8 mouse cellular contexts compared by ENCODE assay signal in the genomic region with DNA sequence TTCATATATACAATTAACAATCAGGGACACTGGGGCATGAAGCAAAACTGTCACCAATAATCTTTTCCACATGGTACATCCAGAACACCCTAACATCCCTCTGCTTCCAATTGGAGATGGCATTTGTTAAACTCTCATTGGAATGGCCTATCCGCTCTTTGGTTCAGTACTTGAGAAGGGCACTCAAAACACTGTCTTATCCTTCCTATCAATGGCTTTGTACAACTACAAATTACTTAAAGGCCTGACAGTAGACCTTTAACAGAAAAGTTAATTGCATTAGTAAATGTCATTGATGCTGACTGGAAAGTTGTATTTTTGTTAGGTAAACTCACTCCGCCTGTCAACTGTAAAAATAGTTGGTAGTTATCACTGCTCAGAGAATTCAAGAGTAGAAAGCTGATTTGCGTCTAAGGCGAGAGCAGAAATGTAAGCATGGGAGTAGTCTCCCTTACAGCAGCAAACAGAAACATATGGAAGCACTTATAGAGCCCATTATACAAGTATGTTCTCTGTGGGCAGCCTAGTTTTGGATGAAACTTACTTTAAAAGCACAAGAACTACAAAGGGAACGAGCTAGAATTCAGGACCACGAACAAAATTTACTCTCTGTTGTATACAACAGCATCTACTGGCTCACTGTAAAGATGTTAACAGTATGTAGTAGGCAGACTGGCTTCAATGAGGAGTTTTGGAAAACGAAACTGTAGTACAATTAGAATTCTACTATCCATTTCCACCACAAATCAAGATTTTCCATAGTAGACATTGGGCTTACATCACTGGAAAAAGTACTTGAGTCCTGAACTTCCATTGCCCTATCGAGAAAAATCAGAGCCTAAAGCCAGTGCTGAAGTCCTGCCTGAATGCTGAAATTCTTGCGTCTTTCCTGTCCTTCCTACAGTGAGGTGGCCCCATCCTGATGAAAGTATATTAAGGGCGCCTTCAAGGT.
A peak's percentile ranks its signal among the peaks of the same experiment; 100 is the strongest.
DNase-seq lines count a peak whose midpoint lies in the region; ATAC-seq and TF ChIP-seq lines count a peak whose summit lies in the region.

No protein-coding gene starts in this region.

- H3K36me3 ChIP-seq in heart, embryonic 12.5 days, result peaks cover 28% of the 10 kb centered on the region
- H3K36me3 ChIP-seq in G1E (replicated peaks) (peaks cover 31% of the 10 kb centered on the region), macrophage (ENCODE audit: inconsistent target) (peaks cover 6% of the 10 kb centered on the region; the same call in 1 of the 2 replicates)
- peaks cover 13% of the 10 kb centered on the region for H3K36me3 ChIP-seq in heart, embryonic 15.5 days

- peaks cover 3% of the 10 kb centered on the region; the same call in 1 of the 2 replicates for H3K9me3 ChIP-seq in heart, embryonic 12.5 days (replicated peaks)
- no peaks in the 10 kb centered on the region for H3K9me3 ChIP-seq in G1E (replicated peaks)
- no peaks in the 10 kb centered on the region for H3K9me3 ChIP-seq in heart, embryonic 15.5 days (replicated peaks)

- H3K79me2 ChIP-seq in macrophage (ENCODE audit: inconsistent target), result peaks cover 43% of the 10 kb centered on the region

- no peaks in the 10 kb centered on the region for H3K27me3 ChIP-seq in heart, embryonic 12.5 days (replicated peaks)
- no peaks in the 10 kb centered on the region for H3K27me3 ChIP-seq in G1E (ENCODE audit: insufficient read depth, low read length)
- no peaks in the 10 kb centered on the region for H3K27me3 ChIP-seq in heart, embryonic 15.5 days

- no peak for ATAC-seq in heart, embryonic 12.5 days (ENCODE audit: insufficient number of reproducible peaks, low FRiP score)
- ATAC-seq in G1E (ENCODE audit: extremely low read depth, insufficient number of reproducible peaks, low FRiP score, poor library complexity, severe bottlenecking), result no peak
- ATAC-seq in heart, embryonic 15.5 days (replicated peaks; ENCODE audit: insufficient number of reproducible peaks, insufficient read depth, low FRiP score, low read depth), result no peak

- DNase-seq in heart, adult 8-10 months (ENCODE audit: low spot score), result no peak
- no peak for DNase-seq in G1E (ENCODE audit: low spot score)
- DNase-seq in frontal cortex, adult 2 months (ENCODE audit: extremely low spot score in 1 of 2, low spot score in 1 of 2), result no peak
- DNase-seq in layer of hippocampus, postnatal 25 days (ENCODE audit: extremely low spot score in 1 of 2, low spot score in 1 of 2), result no peak
- no peak for DNase-seq in urinary bladder, postnatal 4 days (ENCODE audit: low spot score in 2 of 2)

- TF ChIP-seq CTCF in G1E (IDR thresholded peaks at IDR 0.05; ENCODE audit: low read depth, low read length), result no peak

- peak overlapping the region; percentile 100 for H3K4me3 ChIP-seq in heart, embryonic 12.5 days
- peak overlapping the region; percentile 94 for H3K4me3 ChIP-seq in G1E (ENCODE audit: low read depth, low read length)
- peak overlapping the region; percentile 76 for H3K4me3 ChIP-seq in heart, embryonic 15.5 days
- H3K4me3 ChIP-seq in macrophage (ENCODE audit: inconsistent target), result peak overlapping the region; percentile 68

- H3K27ac ChIP-seq in heart, embryonic 12.5 days (ENCODE audit: poor library complexity, severe bottlenecking), result peak overlapping the region; percentile 82
- H3K27ac ChIP-seq in heart, embryonic 15.5 days, result peak overlapping the region; percentile 100
- peak overlapping the region; percentile 75 for H3K27ac ChIP-seq in macrophage

- WGBS in heart, embryonic 12.5 days, result 33% methylated on average over 10 of the region's 10 CpGs
- WGBS in heart, embryonic 15.5 days, result 25% methylated on average over 10 of the region's 10 CpGs
- 30% methylated on average over 10 of the region's 10 CpGs for WGBS in macrophage (ENCODE audit: missing documents)

- peaks cover 32% of the 10 kb centered on the region for H3K4me1 ChIP-seq in heart, embryonic 12.5 days (replicated peaks)
- peaks cover 35% of the 10 kb centered on the region for H3K4me1 ChIP-seq in G1E (ENCODE audit: insufficient read depth, low read depth, low read length)
- peaks cover 34% of the 10 kb centered on the region for H3K4me1 ChIP-seq in heart, embryonic 15.5 days (replicated peaks)

- peak overlapping the region; percentile 79 for H3K4me2 ChIP-seq in heart, embryonic 12.5 days
- H3K4me2 ChIP-seq in heart, embryonic 15.5 days, result peak overlapping the region; percentile 75

- peak overlapping the region; percentile 78 for H3K9ac ChIP-seq in heart, embryonic 12.5 days
- H3K9ac ChIP-seq in heart, embryonic 15.5 days, result peak overlapping the region; percentile 97
